Mouse (Mus musculus): ENCODE measurements around the gene Vamp2. TPM values are rescaled to one million over a fixed set of nuclear protein-coding genes. Genes with fewer than 3 reads are reported as not detected.

Vamp2 gene
- polyA plus RNA-seq, 1 experiment from 2014 or later, result 385 TPM

- Histone ChIP-seq H3K27me3 (ENCODE audit: control insufficient read depth, insufficient read depth, low read length) (peaks cover 9% of the 10 kb centered on the region; the same call in 1 of the 2 replicates), H3K36me3 (ENCODE audit: control insufficient read depth, insufficient read depth, low read length) (no peaks in the 10 kb centered on the region), H3K4me3 (ENCODE audit: low read depth, low read length) (peak within 1 kb of the TSS; percentile 66), H3K9me3 (ENCODE audit: control insufficient read depth, low read length) (no peaks in the 10 kb centered on the region), H3K27ac (ENCODE audit: low read depth, low read length) (no peak within 1 kb of the TSS), H3K4me1 (ENCODE audit: control insufficient read depth, insufficient read depth, low read length) (peaks cover 16% of the 10 kb centered on the region), H3K9ac (replicated peaks; ENCODE audit: low read depth, low read length) (peak within 1 kb of the TSS; percentile 69), H3K4me2 (ENCODE audit: low read depth, low read length) (peak within 1 kb of the TSS; percentile 94)
- ATAC-seq (ENCODE audit: low read depth), result no peak
- WGBS, result 2% methylated on average over 27 of the region's 27 CpGs
Measured at GRCm38 (mm10) chr11:69120221-69121000, 32.1 kb downstream of the Vamp2 start, which contains the start of gene Hes7. Gene Hes7 (plus strand): TSS chr11:69120404.

DNA sequence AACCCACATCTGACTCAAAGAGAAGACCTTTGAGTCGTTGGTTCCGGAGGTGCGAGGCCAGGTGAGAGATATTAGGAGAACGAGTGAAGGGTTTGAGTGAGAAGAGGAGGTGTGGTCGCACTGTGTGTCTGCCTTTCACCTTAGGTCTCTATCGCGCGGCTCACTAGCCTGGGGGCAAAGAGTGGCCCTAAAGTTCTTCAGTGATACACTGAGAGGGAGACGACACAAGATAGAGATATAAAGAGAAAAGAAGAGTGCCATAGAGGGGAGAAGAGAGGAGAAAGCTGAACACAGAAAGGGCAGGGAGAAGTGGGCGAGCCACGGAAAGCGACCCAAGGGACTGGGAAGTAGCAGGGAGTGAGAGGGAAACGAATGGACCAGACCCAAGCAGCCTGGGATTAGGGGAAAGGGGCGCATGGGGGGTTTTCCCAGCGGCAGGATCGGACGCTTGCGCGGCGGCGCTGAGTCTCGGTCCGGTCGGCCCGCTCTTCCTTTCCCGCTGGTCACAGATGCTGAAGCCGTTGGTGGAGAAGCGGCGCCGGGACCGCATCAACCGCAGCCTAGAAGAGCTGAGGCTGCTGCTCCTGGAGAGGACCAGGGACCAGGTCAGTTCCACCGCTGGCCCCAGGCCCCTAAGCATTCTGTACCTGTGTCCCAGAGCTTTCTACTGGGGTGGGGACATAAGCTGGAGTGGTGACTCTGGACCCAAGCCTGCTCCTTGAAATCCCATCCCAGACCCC lies 32.9 kb downstream of the Vamp2 start:
- H3K36me3 ChIP-seq (ENCODE audit: control insufficient read depth, insufficient read depth, low read length), result no peaks in the 10 kb centered on the region
- peaks cover 18% of the 10 kb centered on the region for H3K4me1 ChIP-seq (ENCODE audit: control insufficient read depth, insufficient read depth, low read length)
- peak overlapping the region; percentile 69 for H3K9ac ChIP-seq (replicated peaks; ENCODE audit: low read depth, low read length)
- H3K9me3 ChIP-seq (ENCODE audit: control insufficient read depth, low read length), result no peaks in the 10 kb centered on the region
- WGBS, result under 1% methylated on average over 27 of the region's 33 CpGs
- peak overlapping the region; percentile 94 for H3K4me2 ChIP-seq (ENCODE audit: low read depth, low read length)
- H3K27ac ChIP-seq (ENCODE audit: low read depth, low read length), result no peak overlapping the region
- H3K27me3 ChIP-seq (ENCODE audit: control insufficient read depth, insufficient read depth, low read length), result peaks cover 9% of the 10 kb centered on the region; the same call in 1 of the 2 replicates
- peak overlapping the region; percentile 66 for H3K4me3 ChIP-seq (ENCODE audit: low read depth, low read length)
- no peak for ATAC-seq (ENCODE audit: low read depth)

DNA sequence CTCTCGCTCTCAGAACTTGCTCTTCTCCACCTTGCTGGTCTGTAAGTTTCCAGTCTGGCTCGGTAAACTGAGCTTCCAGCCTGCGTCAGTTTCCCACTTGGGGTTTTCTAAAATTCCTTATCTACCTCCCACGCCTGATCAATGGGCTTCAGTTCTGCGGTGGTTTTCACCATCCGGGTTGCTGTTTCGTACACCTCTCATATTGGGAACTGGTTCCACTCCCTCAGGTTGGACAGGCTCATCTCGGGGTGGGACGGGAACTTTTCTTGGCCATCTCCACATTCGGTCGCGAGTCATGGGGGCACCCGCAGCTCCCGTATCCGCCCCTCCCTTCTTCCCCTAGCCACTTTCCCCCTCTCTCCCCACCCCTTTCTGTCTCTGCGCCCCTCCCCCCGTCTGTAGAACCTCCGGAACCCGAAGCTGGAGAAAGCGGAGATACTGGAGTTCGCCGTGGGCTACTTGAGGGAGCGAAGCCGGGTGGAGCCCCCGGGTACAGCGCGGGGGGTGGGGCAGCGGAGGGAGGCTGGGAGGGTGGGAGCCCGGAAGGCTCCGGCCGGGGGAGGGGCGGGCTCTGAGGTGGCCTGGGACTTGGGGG lies 33.5 kb downstream of the Vamp2 start:
- Histone ChIP-seq H3K36me3 (ENCODE audit: control insufficient read depth, insufficient read depth, low read length) (no peaks in the 10 kb centered on the region), H3K27ac (ENCODE audit: low read depth, low read length) (0 out of 2 replicates have a peak overlapping the region, but pooled peaks have one; percentile 18), H3K4me3 (ENCODE audit: low read depth, low read length) (peak overlapping the region; percentile 66), H3K9ac (replicated peaks; ENCODE audit: low read depth, low read length) (peak overlapping the region; percentile 69), H3K9me3 (ENCODE audit: control insufficient read depth, low read length) (no peaks in the 10 kb centered on the region), H3K4me2 (ENCODE audit: low read depth, low read length) (peak overlapping the region; percentile 94), H3K27me3 (ENCODE audit: control insufficient read depth, insufficient read depth, low read length) (peaks cover 9% of the 10 kb centered on the region; the same call in 1 of the 2 replicates), H3K4me1 (ENCODE audit: control insufficient read depth, insufficient read depth, low read length) (peaks cover 20% of the 10 kb centered on the region)
- WGBS, result under 1% methylated on average over 30 of the region's 32 CpGs
- ATAC-seq (ENCODE audit: low read depth), result no peak

GRCm38 (mm10) chr11:69122336-69122951 lies 34.2 kb downstream of the Vamp2 start, which contains the start of gene 9130213A22Rik:
Gene 9130213A22Rik (minus strand): TSS chr11:69122589.
- H3K4me2 ChIP-seq (ENCODE audit: low read depth, low read length), result peak within 1 kb of the TSS; percentile 94
- peaks cover 9% of the 10 kb centered on the region; the same call in 1 of the 2 replicates for H3K27me3 ChIP-seq (ENCODE audit: control insufficient read depth, insufficient read depth, low read length)
- H3K36me3 ChIP-seq (ENCODE audit: control insufficient read depth, insufficient read depth, low read length), result no peaks in the 10 kb centered on the region
- WGBS, result under 1% methylated on average over 59 of the region's 66 CpGs
- peak within 1 kb of the TSS; percentile 18; the same call in 1 of the 2 replicates for H3K27ac ChIP-seq (ENCODE audit: low read depth, low read length)
- peaks cover 16% of the 10 kb centered on the region for H3K4me1 ChIP-seq (ENCODE audit: control insufficient read depth, insufficient read depth, low read length)
- H3K9me3 ChIP-seq (ENCODE audit: control insufficient read depth, low read length), result no peaks in the 10 kb centered on the region
- peak within 1 kb of the TSS; percentile 69 for H3K9ac ChIP-seq (replicated peaks; ENCODE audit: low read depth, low read length)
- H3K4me3 ChIP-seq (ENCODE audit: low read depth, low read length), result peak within 1 kb of the TSS; percentile 66
- ATAC-seq (ENCODE audit: low read depth), result peak; percentile 57

GRCm38 (mm10) chr11:69123056-69123692 lies 34.9 kb downstream of the Vamp2 start:
- ATAC-seq (ENCODE audit: low read depth), result peak; percentile 7; the same call in 1 of the 2 replicates
- peak overlapping the region; percentile 66 for H3K4me3 ChIP-seq (ENCODE audit: low read depth, low read length)
- no peak overlapping the region; the same call in 1 of the 2 replicates for H3K27ac ChIP-seq (ENCODE audit: low read depth, low read length)
- H3K9ac ChIP-seq (replicated peaks; ENCODE audit: low read depth, low read length), result peak overlapping the region; percentile 69
- peaks cover 9% of the 10 kb centered on the region; the same call in 1 of the 2 replicates for H3K27me3 ChIP-seq (ENCODE audit: control insufficient read depth, insufficient read depth, low read length)
- H3K4me2 ChIP-seq (ENCODE audit: low read depth, low read length), result peak overlapping the region; percentile 94
- H3K36me3 ChIP-seq (ENCODE audit: control insufficient read depth, insufficient read depth, low read length), result no peaks in the 10 kb centered on the region
- WGBS, result under 1% methylated on average over 29 of the region's 29 CpGs
- peaks cover 16% of the 10 kb centered on the region for H3K4me1 ChIP-seq (ENCODE audit: control insufficient read depth, insufficient read depth, low read length)
- H3K9me3 ChIP-seq (ENCODE audit: control insufficient read depth, low read length), result no peaks in the 10 kb centered on the region

DNA sequence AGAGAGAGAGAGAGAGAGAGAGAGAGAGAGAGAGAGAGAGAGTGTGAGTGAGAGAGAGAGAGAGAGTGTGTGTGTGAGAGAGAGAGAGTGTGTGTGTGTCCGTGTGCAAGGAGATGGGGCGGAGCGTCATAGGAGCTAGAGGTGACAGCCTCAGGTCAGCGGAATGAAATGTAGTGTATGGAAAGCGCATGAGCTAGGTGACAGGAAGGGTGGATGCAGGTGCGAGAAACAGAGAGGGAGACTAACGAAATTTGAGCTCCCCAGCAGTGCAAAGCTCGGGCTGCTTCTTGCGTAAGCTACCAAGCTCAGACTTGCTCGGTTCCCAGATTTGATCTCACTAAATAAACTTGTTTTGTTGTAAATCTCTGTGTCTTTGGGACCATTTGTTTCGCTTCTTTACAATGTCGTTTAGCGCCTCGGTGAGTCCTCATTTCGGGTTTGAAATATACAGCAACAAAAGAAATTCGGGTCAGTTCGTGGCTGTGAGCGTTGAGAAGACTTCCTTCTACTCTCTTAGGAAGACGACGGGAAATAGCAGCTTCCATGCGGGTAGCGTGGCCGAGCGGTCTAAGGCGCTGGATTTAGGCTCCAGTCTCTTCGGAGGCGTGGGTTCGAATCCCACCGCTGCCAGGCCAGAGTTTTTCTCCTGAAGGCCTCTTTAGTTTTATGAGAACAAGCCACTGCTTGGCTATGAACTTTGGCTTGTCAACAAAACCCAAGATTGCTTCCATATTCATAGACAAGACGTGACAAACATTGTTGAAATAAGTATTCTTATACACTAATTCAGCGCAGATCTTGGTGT lies 35.6 kb downstream of the Vamp2 start:
- H3K4me1 ChIP-seq (ENCODE audit: control insufficient read depth, insufficient read depth, low read length), result peaks cover 16% of the 10 kb centered on the region

DNA sequence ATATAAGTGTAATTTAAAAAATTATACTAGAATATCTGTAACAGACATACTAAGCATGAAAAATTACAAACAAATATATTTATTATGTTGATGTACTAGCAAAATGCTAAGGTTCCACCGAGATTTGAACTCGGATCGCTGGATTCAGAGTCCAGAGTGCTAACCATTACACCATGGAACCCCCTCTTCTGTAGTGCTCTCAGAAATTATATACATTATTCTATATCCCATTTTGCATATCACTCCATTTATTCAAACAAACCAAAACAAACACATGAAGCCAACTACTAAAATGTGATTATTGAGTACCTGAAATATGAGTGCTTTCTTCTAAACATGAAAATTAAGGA lies 36.2 kb downstream of the Vamp2 start:
- Histone ChIP-seq H3K36me3 (ENCODE audit: control insufficient read depth, insufficient read depth, low read length) (no peaks in the 10 kb centered on the region), H3K27me3 (ENCODE audit: control insufficient read depth, insufficient read depth, low read length) (peaks cover 9% of the 10 kb centered on the region; the same call in 1 of the 2 replicates), H3K9ac (replicated peaks; ENCODE audit: low read depth, low read length) (no peak overlapping the region), H3K4me1 (ENCODE audit: control insufficient read depth, insufficient read depth, low read length) (peaks cover 12% of the 10 kb centered on the region), H3K4me3 (ENCODE audit: low read depth, low read length) (peak overlapping the region; percentile 66), H3K27ac (ENCODE audit: low read depth, low read length) (no peak overlapping the region), H3K9me3 (ENCODE audit: control insufficient read depth, low read length) (no peaks in the 10 kb centered on the region), H3K4me2 (ENCODE audit: low read depth, low read length) (no peak overlapping the region; the same call in 1 of the 2 replicates)
- ATAC-seq (ENCODE audit: low read depth), result peak; percentile 70
- 0% methylated on average over 3 of the region's 3 CpGs for WGBS

More for the DNA sequence above, 35.6 kb downstream of the Vamp2 start:
- WGBS, result under 1% methylated on average over 31 of the region's 31 CpGs
- H3K36me3 ChIP-seq (ENCODE audit: control insufficient read depth, insufficient read depth, low read length), result no peaks in the 10 kb centered on the region
- H3K27me3 ChIP-seq (ENCODE audit: control insufficient read depth, insufficient read depth, low read length), result peaks cover 9% of the 10 kb centered on the region; the same call in 1 of the 2 replicates
- peak overlapping the region; percentile 94 for H3K4me2 ChIP-seq (ENCODE audit: low read depth, low read length)
- H3K27ac ChIP-seq (ENCODE audit: low read depth, low read length), result peak overlapping the region; percentile 70
- H3K9ac ChIP-seq (replicated peaks; ENCODE audit: low read depth, low read length), result peak overlapping the region; percentile 51
- H3K9me3 ChIP-seq (ENCODE audit: control insufficient read depth, low read length), result no peaks in the 10 kb centered on the region
- ATAC-seq (ENCODE audit: low read depth), result peak; percentile 81
- H3K4me3 ChIP-seq (ENCODE audit: low read depth, low read length), result peak overlapping the region; percentile 66
